Mouse (Mus musculus): ENCODE results near the gene B3gnt9. TPM values are rescaled to one million over a fixed set of nuclear protein-coding genes. Genes with fewer than 3 reads are reported as not detected.

Gene B3gnt9
- total and polyA plus RNA-seq, 3 experiments, result 2.7 to 4.7 TPM; not detected in 1

DNA sequence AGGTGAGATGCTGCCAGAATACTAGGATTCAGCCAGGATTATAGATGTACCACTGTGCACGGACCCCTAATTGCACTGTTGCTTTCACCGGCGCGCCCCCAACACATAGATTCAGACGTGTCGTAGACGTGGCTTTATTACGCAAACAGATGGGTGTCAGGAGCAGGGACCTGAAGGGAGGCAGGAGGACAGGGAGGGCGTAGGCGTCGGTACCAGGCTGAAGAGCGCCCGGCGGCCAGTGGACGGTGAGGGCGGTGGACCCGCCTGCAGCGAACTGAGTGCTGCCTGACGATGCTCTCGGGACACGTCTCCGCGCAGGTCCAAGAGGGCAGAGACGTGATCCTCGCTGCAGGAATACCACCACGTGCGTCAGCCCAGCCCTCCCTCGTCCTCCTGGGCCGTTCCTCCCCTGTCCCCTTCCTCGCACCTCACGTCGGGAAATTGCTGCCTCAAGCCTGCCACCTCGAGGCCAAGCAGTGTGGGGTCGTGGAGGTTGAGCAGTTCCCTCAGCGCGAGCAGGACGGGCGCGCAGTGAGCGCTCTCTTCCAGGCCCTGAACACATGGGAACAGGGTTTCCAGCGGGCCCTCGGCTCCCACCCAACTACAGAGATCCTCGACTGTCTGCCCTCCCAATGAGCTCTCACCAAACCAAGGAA is 35.0 kb upstream of the B3gnt9 start, which contains the start of gene 4931428F04Rik:
Gene 4931428F04Rik (minus strand): TSS at position 60 of the 656 bp plus-strand sequence.
- peak; percentile 74 for DNase-seq (ENCODE audit: low read depth, low spot score)
- Histone ChIP-seq H3K27ac (ENCODE audit: control insufficient read depth, low read depth, low read length) (peak within 1 kb of the TSS; percentile 82), H3K4me1 (ENCODE audit: control insufficient read depth in 1 of 2, insufficient read depth in 2 of 2, low read length in 2 of 2) (peaks cover 4 to 13% of the 10 kb centered on the region in 2 experiments; a peak in 3 of 4 replicates), H3K4me3 (ENCODE audit: control insufficient read depth in 1 of 2, insufficient read depth in 1 of 2, low read depth in 2 of 2, low read length in 2 of 2) (peak within 1 kb of the TSS; percentile 74 to 86), H3K9me3 (replicated peaks; ENCODE audit: insufficient read depth, low read length) (no peaks in the 10 kb centered on the region), H3K27me3 (ENCODE audit: control insufficient read depth in 1 of 2, insufficient read depth in 2 of 2, low read length in 2 of 2) (no peaks in the 10 kb centered on the region), H3K36me3 (ENCODE audit: control insufficient read depth in 1 of 2, insufficient read depth in 2 of 2, low read length in 2 of 2) (no peaks in the 10 kb centered on the region; a peak in 1 of 4 replicates), H3K9ac (ENCODE audit: control insufficient read depth, low read depth, low read length, poor library complexity, severe bottlenecking) (peak within 1 kb of the TSS; percentile 76), H3K79me2 (ENCODE audit: control insufficient read depth, insufficient read depth, low read length, poor library complexity) (peaks cover 3% of the 10 kb centered on the region)
- TF ChIP-seq MAX (IDR thresholded peaks at IDR 0.05; ENCODE audit: low read length) (peak; percentile 56), MXI1 (IDR thresholded peaks at IDR 0.05; ENCODE audit: low read depth, low read length) (peak; percentile 15; the same call in 1 of the 2 replicates), SMC3 (IDR thresholded peaks at IDR 0.05; ENCODE audit: low read depth, low read length) (peak; percentile 37; the same call in 1 of the 2 replicates), CTCF (IDR thresholded peaks at IDR 0.05 in 2 of 3, conservative IDR thresholded peaks at IDR 0.05 in 1 of 3; ENCODE audit: control insufficient read depth in 1 of 3, insufficient read depth in 1 of 3, low read depth in 2 of 3, low read length in 3 of 3, poor library complexity in 1 of 3, severe bottlenecking in 1 of 3) (peak; percentile 21 to 70 (median 58); a peak in 5 of 6 replicates), RAD21 (IDR thresholded peaks at IDR 0.05; ENCODE audit: low read depth, low read length) (peak; percentile 29; the same call in 1 of the 2 replicates), POLR2A (IDR thresholded peaks at IDR 0.05; ENCODE audit: control insufficient read depth in 1 of 2, insufficient read depth in 1 of 2, low read depth in 1 of 2, low read length in 2 of 2, poor library complexity in 1 of 2) (no peak), ZKSCAN1 (IDR thresholded peaks at IDR 0.05; ENCODE audit: low read depth, low read length) (no peak)

DNA sequence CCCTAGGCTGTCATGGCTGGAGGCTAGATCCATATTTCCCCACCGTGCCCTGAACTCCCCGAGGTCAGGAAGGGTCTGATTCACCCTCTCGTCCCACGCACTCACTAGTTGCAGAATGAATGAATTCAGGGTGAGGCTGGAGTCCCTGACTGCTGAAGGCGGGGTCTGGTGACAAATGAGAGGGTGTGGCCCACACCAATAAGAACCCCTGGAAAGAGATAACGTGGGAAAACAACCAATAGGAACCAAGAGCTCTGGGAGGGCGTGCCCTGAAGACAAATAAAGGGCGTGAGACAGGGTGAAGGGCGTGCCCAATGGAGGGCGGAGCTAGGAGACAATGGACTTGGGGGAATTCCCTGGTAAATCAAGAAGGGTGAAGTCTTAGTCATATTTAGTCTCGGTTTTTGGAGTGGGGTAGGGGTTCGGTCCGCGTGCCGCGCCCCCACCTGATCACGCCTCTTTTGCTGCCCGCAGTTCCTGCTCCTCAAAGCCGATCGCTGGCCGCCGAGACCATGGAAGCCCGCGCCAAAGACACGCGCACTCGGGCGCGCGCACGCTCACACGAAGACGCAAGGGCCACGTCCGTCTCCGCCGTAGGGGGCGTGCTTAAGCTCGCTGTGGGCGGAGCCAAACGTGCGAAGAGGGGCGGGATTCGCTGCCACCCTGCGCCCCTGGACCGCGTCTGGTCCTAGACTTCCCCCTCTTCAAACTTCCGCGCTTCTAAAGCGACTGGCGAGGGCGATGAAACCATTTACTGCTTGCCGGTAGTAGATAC is 34.2 kb upstream of the B3gnt9 start:
- Histone ChIP-seq H3K4me1 (ENCODE audit: control insufficient read depth in 1 of 2, insufficient read depth in 2 of 2, low read length in 2 of 2) (peaks cover 4 to 13% of the 10 kb centered on the region in 2 experiments; a peak in 3 of 4 replicates), H3K9ac (ENCODE audit: control insufficient read depth, low read depth, low read length, poor library complexity, severe bottlenecking) (peak overlapping the region; percentile 76), H3K79me2 (ENCODE audit: control insufficient read depth, insufficient read depth, low read length, poor library complexity) (peaks cover 3% of the 10 kb centered on the region), H3K27me3 (ENCODE audit: control insufficient read depth in 1 of 2, insufficient read depth in 2 of 2, low read length in 2 of 2) (no peaks in the 10 kb centered on the region), H3K27ac (ENCODE audit: control insufficient read depth, low read depth, low read length) (peak overlapping the region; percentile 82), H3K9me3 (replicated peaks; ENCODE audit: insufficient read depth, low read length) (no peaks in the 10 kb centered on the region), H3K36me3 (ENCODE audit: control insufficient read depth in 1 of 2, insufficient read depth in 2 of 2, low read length in 2 of 2) (no peaks in the 10 kb centered on the region; a peak in 1 of 4 replicates), H3K4me3 (ENCODE audit: control insufficient read depth in 1 of 2, insufficient read depth in 1 of 2, low read depth in 2 of 2, low read length in 2 of 2) (peak overlapping the region; percentile 74 to 86)
- DNase-seq (ENCODE audit: low read depth, low spot score), result peak; percentile 99
- no peak for TF ChIP-seq JUND (IDR thresholded peaks at IDR 0.05; ENCODE audit: low read depth, low read length)
- no peak for TF ChIP-seq GABPA (IDR thresholded peaks at IDR 0.05; ENCODE audit: low read depth, low read length)
- TF ChIP-seq GATA1 (IDR thresholded peaks at IDR 0.05; ENCODE audit: low read depth, low read length), result peak; percentile 96
- TF ChIP-seq RCOR1 (IDR thresholded peaks at IDR 0.05; ENCODE audit: low read depth, low read length), result no peak
- no peak for TF ChIP-seq CHD1 (IDR thresholded peaks at IDR 0.05; ENCODE audit: low read depth, low read length)
- TF ChIP-seq USF1 (IDR thresholded peaks at IDR 0.05; ENCODE audit: low read depth, low read length), result peak; percentile 51
- TF ChIP-seq KAT2A (conservative IDR thresholded peaks at IDR 0.05; ENCODE audit: low read depth, low read length), result no peak; the same call in 1 of the 2 replicates
- peak; percentile 25; the same call in 1 of the 2 replicates for TF ChIP-seq MAX (IDR thresholded peaks at IDR 0.05; ENCODE audit: low read length)
- TF ChIP-seq POLR2AphosphoS5 (IDR thresholded peaks at IDR 0.05; ENCODE audit: borderline replicate concordance, low read depth, low read length), result no peak
- TF ChIP-seq POLR2AphosphoS2 (IDR thresholded peaks at IDR 0.05; ENCODE audit: low read length), result peak; percentile 79
- TF ChIP-seq MYC (IDR thresholded peaks at IDR 0.05; ENCODE audit: low read depth, low read length), result peak; percentile 32; the same call in 1 of the 2 replicates
- peak; percentile 68 for TF ChIP-seq TCF12 (IDR thresholded peaks at IDR 0.05; ENCODE audit: low read depth, low read length)
- TF ChIP-seq TBP (IDR thresholded peaks at IDR 0.05; ENCODE audit: low read depth, low read length), result peak; percentile 95
- no peak for TF ChIP-seq SMC3 (IDR thresholded peaks at IDR 0.05; ENCODE audit: low read depth, low read length)
- peak; percentile 67 for TF ChIP-seq HCFC1 (IDR thresholded peaks at IDR 0.05; ENCODE audit: low read depth, low read length)
- TF ChIP-seq ZKSCAN1 (IDR thresholded peaks at IDR 0.05; ENCODE audit: low read depth, low read length), result no peak
- peak; percentile 67 for TF ChIP-seq MXI1 (IDR thresholded peaks at IDR 0.05; ENCODE audit: low read depth, low read length)
- TF ChIP-seq UBTF (IDR thresholded peaks at IDR 0.05; ENCODE audit: borderline replicate concordance, insufficient read depth, low read depth, low read length), result no peak
- no peak for TF ChIP-seq ZC3H11A (IDR thresholded peaks at IDR 0.05; ENCODE audit: low read depth, low read length)
- TF ChIP-seq MAZ (IDR thresholded peaks at IDR 0.05; ENCODE audit: low read depth, low read length), result no peak; the same call in 1 of the 2 replicates
- TF ChIP-seq MEF2A (IDR thresholded peaks at IDR 0.05; ENCODE audit: extremely low read depth, insufficient replicate concordance, low read depth, low read length, poor library complexity, severe bottlenecking), result no peak
- peak; percentile 75 for TF ChIP-seq ZMIZ1 (IDR thresholded peaks at IDR 0.05; ENCODE audit: low read depth, low read length)
- peak; percentile 87 for TF ChIP-seq NELFE (IDR thresholded peaks at IDR 0.05; ENCODE audit: low read depth, low read length)
- peak; percentile 81 to 88 for TF ChIP-seq POLR2A (IDR thresholded peaks at IDR 0.05; ENCODE audit: control insufficient read depth in 1 of 2, insufficient read depth in 1 of 2, low read depth in 1 of 2, low read length in 2 of 2, poor library complexity in 1 of 2)
- peak; percentile 78 for TF ChIP-seq SIN3A (IDR thresholded peaks at IDR 0.05; ENCODE audit: low read length)

Measured in MEL (cell line).